Mouse (Mus musculus) intestine, embryonic 15.5 days (tissue): ENCODE data around the gene Plp2. TPM values are rescaled to one million over a fixed set of nuclear protein-coding genes. Genes with fewer than 3 reads are reported as not detected.

ENCODE experiments used
- ATAC-seq: fragments of 200-750 bp; cut with Nextera tagmentation; 2 replicates; pipeline ENCODE4 v1.8.0; 2017; ENCODE audit warnings: moderate TSS enrichment, moderate library complexity
- H3K27ac ChIP-seq: fragments of 300-500 bp; sonication (generic); 2 replicates; pipeline ENCODE4 v1.5.1; 2015; ENCODE audit warnings: mild to moderate bottlenecking, inconsistent platforms
- H3K27me3 ChIP-seq: fragments of 300-500 bp; sonication (generic); replicated peaks from 2 replicates; pipeline ENCODE4 v1.6.1; 2015; ENCODE audit warnings: inconsistent platforms
- H3K36me3 ChIP-seq: fragments of 300-500 bp; sonication (generic); 2 replicates; pipeline ENCODE4 v1.6.1; 2015; ENCODE audit warnings: inconsistent platforms
- H3K4me1 ChIP-seq: fragments of 300-500 bp; sonication (generic); replicated peaks from 2 replicates; pipeline ENCODE4 v1.6.1; 2015; ENCODE audit warnings: inconsistent platforms
- H3K4me2 ChIP-seq: fragments of 300-500 bp; sonication (generic); replicated peaks from 2 replicates; pipeline ENCODE4 v1.6.1; 2015; ENCODE audit warnings: mild to moderate bottlenecking, inconsistent platforms
- H3K4me3 ChIP-seq: fragments of 300-500 bp; sonication (generic); replicated peaks from 2 replicates; pipeline ENCODE4 v1.5.1; 2015; ENCODE audit warnings: inconsistent platforms
- H3K9ac ChIP-seq: fragments of 300-500 bp; sonication (generic); 2 replicates; pipeline ENCODE4 v1.6.1; 2015; ENCODE audit warnings: inconsistent platforms
- H3K9me3 ChIP-seq: fragments of 300-500 bp; sonication (generic); 2 replicates; pipeline ENCODE4 v1.6.1; 2016; ENCODE audit warnings: inconsistent platforms
- WGBS: fragments of 180-500 bp; shearing (Covaris S2); methylation state at CpG from one replicate; pipeline ENCODE4 v1.1.7; 2015; 5-methylcytosine and 5-hydroxymethylcytosine counted together
- polyA plus RNA-seq: library from polyadenylated mRNA; unstranded; fragments of >200 nt; fragmentation: Nextera tagmentation; extraction: Ambion mirVana; gene quantifications from 2 replicates; pipeline ENCODE4 v1.2.1, GENCODE M21; 2015

Gene Plp2
- polyA plus RNA-seq, 1 experiment from 2014 or later: 198 TPM

DNA sequence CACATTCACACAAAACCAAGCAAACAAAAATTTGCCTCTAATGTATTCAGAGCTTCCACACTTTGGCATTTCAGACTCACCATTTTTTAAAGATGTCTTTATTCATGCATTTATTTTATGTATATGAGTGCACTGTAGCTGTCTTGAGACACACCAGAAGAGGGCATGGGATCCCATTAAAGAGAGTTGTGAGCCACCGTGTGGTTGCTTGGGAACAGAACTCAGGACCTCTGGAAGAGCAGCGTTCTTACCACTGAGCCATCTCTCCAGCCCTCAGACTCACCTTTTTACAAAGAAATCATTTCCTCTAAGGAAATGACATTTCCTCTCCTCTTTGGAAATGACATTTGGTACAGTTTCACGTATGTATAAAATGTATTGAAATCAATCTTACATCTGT lies 7.8 kb upstream of the Plp2 start:
- Histone ChIP-seq H3K4me2 (no peak overlapping the region), H3K9me3 (no peaks in the 10 kb centered on the region), H3K4me3 (no peak overlapping the region), H3K36me3 (no peaks in the 10 kb centered on the region), H3K27ac (no peak overlapping the region), H3K27me3 (no peaks in the 10 kb centered on the region), H3K9ac (no peak overlapping the region), H3K4me1 (no peaks in the 10 kb centered on the region)
- no peak for ATAC-seq
- 42% methylated on average over 3 of the region's 3 CpGs for WGBS

- peak overlapping the region; percentile 28 for H3K4me3 ChIP-seq
- H3K9me3 ChIP-seq: no peaks in the 10 kb centered on the region
- no peaks in the 10 kb centered on the region for H3K27me3 ChIP-seq
- H3K9ac ChIP-seq: peak overlapping the region; percentile 28
- peak; percentile 1; the same call in 1 of the 2 replicates for ATAC-seq
- no peaks in the 10 kb centered on the region for H3K4me1 ChIP-seq
- peak overlapping the region; percentile 66 for H3K27ac ChIP-seq
- WGBS: 34% methylated on average over 10 of the region's 10 CpGs
- H3K36me3 ChIP-seq: no peaks in the 10 kb centered on the region
- H3K4me2 ChIP-seq: peak overlapping the region; percentile 58
Observed at GRCm38 (mm10) chrX:7675001-7675380, 3.8 kb upstream of the Plp2 start.

DNA sequence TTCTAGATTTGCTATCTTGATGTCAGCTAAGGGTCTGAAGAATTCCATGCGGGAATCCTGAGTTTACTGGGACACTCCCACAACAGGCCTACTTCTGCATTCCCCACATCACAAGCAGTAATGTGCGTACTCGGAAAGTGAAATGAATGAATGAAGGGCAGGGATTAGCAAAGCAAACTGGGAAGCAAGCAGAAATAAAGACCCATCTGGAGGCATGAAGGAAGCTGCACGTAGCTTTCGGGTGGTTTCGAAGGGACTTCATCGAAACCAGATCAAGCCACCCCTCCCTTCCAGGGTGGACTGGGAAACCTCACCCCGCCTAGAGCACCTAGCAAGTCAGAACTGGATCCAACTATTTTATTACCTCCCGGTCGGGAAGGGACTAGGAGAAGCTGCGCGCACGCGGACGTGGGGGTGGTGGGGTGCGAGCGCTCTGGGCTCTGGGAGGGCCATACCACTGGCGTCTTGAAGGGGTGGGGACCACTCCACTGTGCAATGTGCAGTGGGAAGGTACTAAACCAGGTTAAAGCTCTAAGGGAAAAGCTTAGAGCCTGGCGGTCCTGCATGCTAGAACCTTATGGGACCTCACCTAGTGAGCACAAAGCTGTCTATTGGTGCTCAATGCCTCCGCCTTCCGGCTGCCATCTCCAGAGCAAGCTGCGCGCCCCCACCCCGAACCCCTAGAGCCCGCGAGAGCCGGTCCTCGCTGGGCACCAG lies 3.3 kb upstream of the Plp2 start:
- 27% methylated on average over 28 of the region's 28 CpGs for WGBS
- H3K4me1 ChIP-seq: no peaks in the 10 kb centered on the region
- peak overlapping the region; percentile 28 for H3K9ac ChIP-seq
- H3K36me3 ChIP-seq: no peaks in the 10 kb centered on the region
- H3K27me3 ChIP-seq: no peaks in the 10 kb centered on the region
- no peaks in the 10 kb centered on the region for H3K9me3 ChIP-seq
- ATAC-seq: peak; percentile 37
- H3K4me2 ChIP-seq: peak overlapping the region; percentile 58
- peak overlapping the region; percentile 28 for H3K4me3 ChIP-seq
- peak overlapping the region; percentile 66 for H3K27ac ChIP-seq

DNA sequence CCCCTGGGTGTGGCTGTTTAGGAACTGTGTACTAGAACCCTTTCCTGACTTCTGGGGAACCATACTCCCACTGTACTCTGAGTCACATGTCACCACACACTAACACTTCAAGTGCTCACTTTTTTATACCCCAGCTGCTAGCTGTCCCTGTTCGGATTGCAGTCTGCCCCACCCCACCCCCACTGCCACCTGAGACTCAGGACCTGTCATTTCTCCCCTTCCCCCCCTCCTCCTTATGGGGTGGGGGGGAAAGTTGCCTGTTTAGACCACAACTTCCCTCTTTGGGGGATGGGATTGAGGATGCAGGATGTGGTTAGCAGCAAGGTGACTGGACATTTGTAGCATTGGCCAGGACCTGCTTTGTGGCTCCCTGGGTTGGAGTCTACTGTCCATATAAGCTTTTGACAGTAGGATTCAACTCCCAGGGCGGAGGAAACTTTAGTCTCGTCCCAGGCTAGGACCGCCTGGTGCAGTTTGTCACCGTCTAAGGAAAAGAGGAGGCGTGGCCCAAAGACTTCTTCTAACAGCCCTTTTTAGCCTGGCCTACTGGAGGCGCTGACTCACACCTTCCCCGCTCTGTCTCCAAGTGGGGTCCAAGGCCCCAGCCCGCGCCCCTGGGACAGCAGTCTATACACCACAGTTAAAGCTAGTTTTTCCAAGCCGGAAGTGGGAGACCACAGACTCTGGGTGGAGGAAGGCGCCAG lies 2.5 kb upstream of the Plp2 start:
- H3K9me3 ChIP-seq: no peaks in the 10 kb centered on the region
- H3K27me3 ChIP-seq: no peaks in the 10 kb centered on the region
- 0 out of 2 replicates have a peak overlapping the region, but pooled peaks have one; percentile 28 for H3K4me3 ChIP-seq
- WGBS: 33% methylated on average over 12 of the region's 12 CpGs
- no peaks in the 10 kb centered on the region for H3K4me1 ChIP-seq
- ATAC-seq: peak; percentile 27
- no peaks in the 10 kb centered on the region for H3K36me3 ChIP-seq
- 0 out of 2 replicates have a peak overlapping the region, but pooled peaks have one; percentile 28 for H3K9ac ChIP-seq
- H3K4me2 ChIP-seq: peak overlapping the region; percentile 58
- peak overlapping the region; percentile 66 for H3K27ac ChIP-seq

DNA sequence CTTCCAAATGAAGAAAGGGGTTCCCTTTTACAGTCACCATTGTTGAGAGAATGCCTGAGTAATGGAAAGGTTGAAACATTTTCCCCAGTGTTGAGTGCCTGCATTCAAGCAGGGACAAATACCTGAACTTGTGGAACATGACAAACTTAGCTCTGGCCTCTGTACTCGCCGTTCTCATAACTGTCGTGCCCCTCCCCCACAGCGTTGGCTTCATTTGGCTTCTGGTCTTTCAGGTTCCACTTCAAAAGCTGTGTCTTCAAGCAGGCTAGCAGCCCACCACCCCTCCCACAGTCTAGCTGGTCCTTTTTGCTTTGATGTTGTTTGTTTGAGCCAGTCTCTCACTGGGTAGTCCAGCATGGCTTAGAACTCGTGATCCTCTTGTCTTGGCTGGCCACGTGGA lies 1.5 kb upstream of the Plp2 start:
- Histone ChIP-seq H3K4me1 (no peaks in the 10 kb centered on the region), H3K4me3 (no peak overlapping the region), H3K4me2 (no peak overlapping the region), H3K9ac (no peak overlapping the region), H3K36me3 (no peaks in the 10 kb centered on the region), H3K27ac (no peak overlapping the region), H3K9me3 (no peaks in the 10 kb centered on the region), H3K27me3 (no peaks in the 10 kb centered on the region)
- 42% methylated on average over 6 of the region's 6 CpGs for WGBS
- ATAC-seq: no peak

DNA sequence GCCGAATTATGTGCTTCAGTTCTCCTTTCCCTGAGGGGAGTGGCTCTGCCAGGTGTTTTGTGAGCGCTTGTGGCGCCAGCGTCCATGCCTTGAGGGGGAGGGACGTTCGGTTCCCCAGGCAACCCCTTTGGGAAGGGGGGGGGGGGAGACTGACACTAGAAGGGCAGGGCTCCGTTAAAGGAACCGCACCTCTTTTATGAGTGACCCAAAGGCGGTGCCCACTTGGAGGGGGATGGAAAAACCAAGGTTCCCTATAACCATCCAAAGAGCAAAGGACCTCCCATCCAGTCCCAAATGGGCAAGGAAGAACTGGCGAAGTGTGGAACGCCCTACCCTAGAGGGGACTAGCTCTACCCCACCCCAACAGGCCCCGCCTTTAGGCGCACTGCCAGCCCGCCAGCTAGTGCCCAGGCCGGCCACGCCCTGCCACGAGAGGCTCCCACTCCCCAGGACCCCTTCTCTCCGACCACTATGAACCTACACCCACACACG lies 754 bp downstream of the Plp2 start:
- Histone ChIP-seq H3K27ac (peak overlapping the region; percentile 79), H3K4me3 (peak overlapping the region; percentile 57), H3K4me1 (no peaks in the 10 kb centered on the region), H3K9ac (peak overlapping the region; percentile 58), H3K4me2 (peak overlapping the region; percentile 53), H3K36me3 (no peaks in the 10 kb centered on the region), H3K27me3 (no peaks in the 10 kb centered on the region), H3K9me3 (no peaks in the 10 kb centered on the region)
- 25% methylated on average over 19 of the region's 19 CpGs for WGBS
- ATAC-seq: peak; percentile 77

- 68% methylated on average over 21 of the region's 21 CpGs for WGBS
- Histone ChIP-seq H3K9me3 (no peaks in the 10 kb centered on the region), H3K27me3 (no peaks in the 10 kb centered on the region), H3K27ac (no peak overlapping the region), H3K4me1 (no peaks in the 10 kb centered on the region), H3K4me3 (no peak overlapping the region), H3K9ac (no peak overlapping the region), H3K4me2 (no peak overlapping the region), H3K36me3 (no peaks in the 10 kb centered on the region)
- no peak for ATAC-seq
Observed at GRCm38 (mm10) chrX:7665739-7666502, 5.3 kb downstream of the Plp2 start.

DNA sequence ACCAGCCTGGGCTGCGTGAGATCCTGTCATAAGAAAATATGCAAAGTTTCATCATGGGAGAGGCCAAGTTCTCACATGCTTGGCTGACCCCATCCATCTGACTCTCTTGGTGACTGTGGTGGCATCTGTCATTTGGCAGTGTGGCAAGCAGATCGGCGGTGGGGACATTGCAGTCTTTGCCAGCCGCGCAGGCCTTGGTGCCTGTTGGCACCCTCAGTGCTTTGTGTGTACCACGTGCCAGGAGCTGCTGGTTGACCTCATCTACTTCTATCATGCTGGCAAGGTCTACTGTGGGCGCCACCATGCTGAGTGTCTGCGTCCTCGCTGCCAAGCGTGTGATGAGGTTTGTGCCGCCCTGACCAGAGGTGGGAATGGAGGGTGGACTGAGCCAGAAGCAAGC lies 6.4 kb downstream of the Plp2 start:
- no peak overlapping the region for H3K4me2 ChIP-seq
- no peaks in the 10 kb centered on the region for H3K36me3 ChIP-seq
- 88% methylated on average over 11 of the region's 11 CpGs for WGBS
- H3K9ac ChIP-seq: no peak overlapping the region
- no peak for ATAC-seq
- no peak overlapping the region for H3K4me3 ChIP-seq
- no peak overlapping the region for H3K27ac ChIP-seq
- no peaks in the 10 kb centered on the region for H3K4me1 ChIP-seq
- no peaks in the 10 kb centered on the region for H3K9me3 ChIP-seq
- H3K27me3 ChIP-seq: no peaks in the 10 kb centered on the region

DNA sequence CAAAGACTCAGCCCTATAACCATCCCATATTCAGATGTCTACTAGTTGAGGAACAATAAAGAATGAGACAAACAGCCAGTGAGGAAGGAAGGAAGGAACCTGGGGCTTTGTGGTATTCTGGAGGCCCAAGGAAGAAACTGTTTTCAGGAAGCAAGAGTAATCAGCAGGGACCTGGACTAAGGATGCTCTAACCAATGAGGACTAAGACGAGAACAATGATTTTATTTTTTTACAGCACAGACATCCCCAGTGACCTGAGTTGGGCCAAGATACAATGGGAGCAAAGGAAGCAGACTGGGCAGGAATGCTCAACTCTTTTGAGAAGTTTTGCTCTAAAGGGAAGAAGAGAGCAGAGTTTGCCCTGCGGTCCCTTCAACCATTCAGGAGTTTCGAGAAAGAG lies 8.3 kb downstream of the Plp2 start:
- H3K27ac ChIP-seq: no peak overlapping the region
- no peaks in the 10 kb centered on the region for H3K36me3 ChIP-seq
- ATAC-seq: no peak
- H3K4me1 ChIP-seq: no peaks in the 10 kb centered on the region
- H3K27me3 ChIP-seq: no peaks in the 10 kb centered on the region
- no peak overlapping the region for H3K4me3 ChIP-seq
- no peaks in the 10 kb centered on the region for H3K9me3 ChIP-seq
- 87% methylated on average over 3 of the region's 3 CpGs for WGBS
- no peak overlapping the region for H3K9ac ChIP-seq
- H3K4me2 ChIP-seq: no peak overlapping the region

DNA sequence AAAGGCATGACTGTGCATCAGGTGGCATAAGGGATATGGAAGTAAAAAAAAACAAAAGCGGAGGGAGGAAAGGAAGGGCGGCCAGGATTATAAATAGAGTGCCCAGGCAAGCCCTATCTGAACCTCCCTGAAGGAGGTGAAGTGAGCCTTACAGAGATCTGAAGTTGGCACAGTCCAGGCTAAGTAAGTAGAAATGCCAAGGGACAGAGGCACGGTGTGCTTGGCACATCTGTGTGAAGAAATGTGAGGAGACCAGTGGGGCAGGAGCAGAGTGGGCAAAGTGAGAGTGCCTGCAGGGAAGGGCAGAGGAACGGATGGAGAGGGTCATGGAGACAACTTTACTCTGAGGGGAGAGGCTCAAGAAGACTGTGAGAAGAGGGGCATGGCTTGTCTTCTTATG lies 10.1 kb downstream of the Plp2 start:
- no peak for ATAC-seq
- no peak overlapping the region for H3K9ac ChIP-seq
- no peaks in the 10 kb centered on the region for H3K9me3 ChIP-seq
- no peaks in the 10 kb centered on the region for H3K4me1 ChIP-seq
- H3K4me3 ChIP-seq: no peak overlapping the region
- no peak overlapping the region for H3K27ac ChIP-seq
- H3K36me3 ChIP-seq: no peaks in the 10 kb centered on the region
- no peak overlapping the region for H3K4me2 ChIP-seq
- H3K27me3 ChIP-seq: no peaks in the 10 kb centered on the region
- 85% methylated on average over 4 of the region's 4 CpGs for WGBS

GRCm38 (mm10) chrX:7658785-7659589 lies 12.2 kb downstream of the Plp2 start:
- Histone ChIP-seq H3K36me3 (no peaks in the 10 kb centered on the region), H3K27ac (peak overlapping the region; percentile 66), H3K27me3 (no peaks in the 10 kb centered on the region), H3K9me3 (no peaks in the 10 kb centered on the region), H3K4me1 (no peaks in the 10 kb centered on the region), H3K9ac (no peak overlapping the region; the same call in 1 of the 2 replicates), H3K4me3 (peak overlapping the region; percentile 52; the same call in 1 of the 2 replicates), H3K4me2 (peak overlapping the region; percentile 59)
- 37% methylated on average over 11 of the region's 11 CpGs for WGBS
- ATAC-seq: peak; percentile 68
